Mouse (Mus musculus): ENCODE measurements around the gene Arhgef38.
A peak's percentile ranks its signal among the peaks of the same experiment; 100 is the strongest.

Arhgef38 gene

DNA sequence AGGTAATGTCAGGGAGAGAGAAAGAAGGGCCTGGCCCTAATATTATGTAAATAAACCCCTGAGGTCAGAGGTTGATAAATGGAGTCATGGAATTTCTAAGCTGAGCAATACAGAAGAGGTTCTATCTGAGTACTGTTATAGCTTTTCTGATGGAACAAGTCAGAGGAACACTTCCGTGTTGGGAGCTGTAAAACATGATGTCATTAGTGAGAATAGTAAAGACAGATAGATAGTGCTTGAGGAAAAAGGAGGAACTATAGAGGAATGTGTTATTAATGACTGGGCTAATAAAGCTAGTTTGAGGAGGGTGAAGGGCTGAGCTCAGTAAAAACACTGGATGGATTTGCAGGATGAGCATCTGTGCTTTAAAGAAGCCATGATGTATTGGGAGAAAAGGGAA, 140.4 kb downstream of the Arhgef38 start:
- TF ChIP-seq POU5F1 (IDR thresholded peaks at IDR 0.05; ENCODE audit: borderline replicate concordance, low read length): no peak
- Histone ChIP-seq H3K4me1 (replicated peaks; ENCODE audit: low read depth, low read length) (peaks cover 18% of the 10 kb centered on the region), H3K36me3 (ENCODE audit: insufficient read depth, low read length) (peaks cover 21% of the 10 kb centered on the region), H3K4me3 (replicated peaks; ENCODE audit: low read length) (no peak overlapping the region), H3K9me3 (ENCODE audit: low read length) (no peaks in the 10 kb centered on the region), H3K27me3 (ENCODE audit: insufficient read depth, low read length) (no peaks in the 10 kb centered on the region)

DNA sequence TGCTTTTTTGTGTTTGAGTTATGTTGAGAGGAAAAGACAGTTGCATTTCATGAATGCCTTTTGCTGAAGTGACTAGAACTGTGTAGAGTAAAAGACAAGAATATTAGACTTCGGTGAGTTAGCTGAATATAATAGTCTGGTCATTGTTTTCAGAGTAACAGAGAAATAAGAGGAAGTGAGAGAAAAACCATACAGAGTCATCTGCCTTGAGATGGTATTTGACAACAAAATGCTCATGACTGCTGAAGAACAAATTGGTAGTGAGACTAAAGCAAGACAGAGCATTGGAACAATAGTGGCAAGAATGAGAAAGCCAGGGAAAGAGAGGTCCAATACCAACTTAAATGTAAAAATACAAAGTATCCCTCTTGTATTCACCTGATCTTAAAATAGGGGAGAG, 141.8 kb downstream of the Arhgef38 start:
- Histone ChIP-seq H3K4me1 (replicated peaks; ENCODE audit: low read depth, low read length) (peaks cover 23% of the 10 kb centered on the region), H3K4me3 (replicated peaks; ENCODE audit: low read length) (peak overlapping the region; percentile 94), H3K9me3 (ENCODE audit: low read length) (no peaks in the 10 kb centered on the region), H3K27me3 (ENCODE audit: insufficient read depth, low read length) (no peaks in the 10 kb centered on the region), H3K36me3 (ENCODE audit: insufficient read depth, low read length) (peaks cover 8% of the 10 kb centered on the region)
- TF ChIP-seq CTCF (conservative IDR thresholded peaks at IDR 0.05; ENCODE audit: low read length) (no peak), POU5F1 (IDR thresholded peaks at IDR 0.05; ENCODE audit: borderline replicate concordance, low read length) (no peak), NANOG (IDR thresholded peaks at IDR 0.05; ENCODE audit: borderline replicate concordance, low read length) (no peak)

DNA sequence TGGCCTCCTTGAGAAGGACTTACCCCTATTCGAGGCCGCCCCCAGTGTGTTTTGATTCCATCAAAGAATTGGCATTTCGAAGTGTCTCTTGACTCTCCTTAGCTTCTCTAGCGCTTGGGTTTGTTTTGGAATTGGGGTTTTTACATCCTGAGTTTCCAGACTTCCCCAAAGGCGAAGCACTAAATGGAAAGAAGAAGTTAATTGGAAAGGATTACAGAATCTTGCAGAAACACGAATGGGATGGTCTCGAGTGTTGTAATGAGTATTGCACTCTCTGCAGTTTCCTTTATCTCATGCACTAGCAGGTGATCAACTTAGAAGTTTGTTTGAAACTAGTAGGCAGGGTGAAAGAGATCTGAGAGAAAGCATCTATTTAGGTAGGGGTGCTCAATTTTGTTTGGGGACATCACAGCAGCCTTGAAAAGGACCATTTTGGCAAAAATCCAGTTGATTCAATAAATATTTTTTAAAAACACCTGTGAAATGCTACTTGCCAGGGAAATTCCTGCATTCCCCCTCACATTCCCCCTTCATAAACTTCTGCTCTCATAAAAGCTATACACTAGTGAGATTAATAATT, 142.4 kb downstream of the Arhgef38 start:
- H3K4me1 ChIP-seq (replicated peaks; ENCODE audit: low read depth, low read length): peaks cover 23% of the 10 kb centered on the region
- H3K36me3 ChIP-seq (ENCODE audit: insufficient read depth, low read length): peaks cover 6% of the 10 kb centered on the region; the same call in 1 of the 2 replicates
- peak overlapping the region; percentile 94 for H3K4me3 ChIP-seq (replicated peaks; ENCODE audit: low read length)
- no peaks in the 10 kb centered on the region for H3K27me3 ChIP-seq (ENCODE audit: insufficient read depth, low read length)
- H3K9me3 ChIP-seq (ENCODE audit: low read length): no peaks in the 10 kb centered on the region
- TF ChIP-seq POU5F1 (IDR thresholded peaks at IDR 0.05; ENCODE audit: borderline replicate concordance, low read length): no peak
- no peak for TF ChIP-seq NANOG (IDR thresholded peaks at IDR 0.05; ENCODE audit: borderline replicate concordance, low read length)
- TF ChIP-seq CTCF (conservative IDR thresholded peaks at IDR 0.05; ENCODE audit: low read length): no peak

DNA sequence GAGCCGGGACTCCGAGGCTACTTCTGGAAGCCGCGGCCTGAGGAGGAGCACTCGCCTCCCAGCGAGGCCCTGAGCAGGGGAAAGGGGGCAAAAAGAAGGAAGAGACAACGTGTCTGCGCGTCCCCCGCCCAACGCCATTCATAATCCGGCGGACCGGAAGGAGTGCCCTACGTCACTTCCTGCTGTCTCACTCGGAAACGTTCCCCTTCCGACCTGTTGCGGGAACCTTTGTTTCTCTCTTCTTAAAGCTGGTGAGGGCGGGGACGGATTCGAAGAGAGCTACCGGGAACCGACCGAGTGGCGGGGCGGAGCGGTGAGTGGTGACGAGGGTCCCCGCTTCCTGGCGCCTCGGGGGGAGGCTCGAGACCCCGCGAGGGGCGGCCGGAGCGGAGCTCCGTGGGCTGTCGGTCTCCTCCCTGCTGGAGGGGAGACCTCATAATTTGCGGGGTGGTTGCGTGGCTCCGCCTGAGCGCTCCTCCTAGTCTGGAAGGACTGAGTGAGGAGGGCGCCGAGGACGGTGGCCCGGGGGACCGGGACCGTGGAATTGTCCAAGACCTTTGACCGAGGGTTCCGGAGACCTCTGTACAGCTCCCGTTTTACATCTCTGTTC, 143.0 kb downstream of the Arhgef38 start, which contains the start of the genes Ints12 and Gstcd:
Ints12 (plus strand) TSS at position 177 of the 610 bp plus-strand sequence.
Gstcd (minus strand) TSS at position 370 of the 610 bp plus-strand sequence.
- H3K4me3 ChIP-seq (replicated peaks; ENCODE audit: low read length): peak within 1 kb of the TSS; percentile 94
- H3K9me3 ChIP-seq (ENCODE audit: low read length): no peaks in the 10 kb centered on the region
- no peaks in the 10 kb centered on the region for H3K27me3 ChIP-seq (ENCODE audit: insufficient read depth, low read length)
- peaks cover 2% of the 10 kb centered on the region; the same call in 1 of the 2 replicates for H3K36me3 ChIP-seq (ENCODE audit: insufficient read depth, low read length)
- peaks cover 23% of the 10 kb centered on the region for H3K4me1 ChIP-seq (replicated peaks; ENCODE audit: low read depth, low read length)
- TF ChIP-seq POU5F1 (IDR thresholded peaks at IDR 0.05; ENCODE audit: borderline replicate concordance, low read length): peak; percentile 37; the same call in 1 of the 2 replicates
- TF ChIP-seq NANOG (IDR thresholded peaks at IDR 0.05; ENCODE audit: borderline replicate concordance, low read length): no peak
- TF ChIP-seq CTCF (conservative IDR thresholded peaks at IDR 0.05; ENCODE audit: low read length): no peak

DNA sequence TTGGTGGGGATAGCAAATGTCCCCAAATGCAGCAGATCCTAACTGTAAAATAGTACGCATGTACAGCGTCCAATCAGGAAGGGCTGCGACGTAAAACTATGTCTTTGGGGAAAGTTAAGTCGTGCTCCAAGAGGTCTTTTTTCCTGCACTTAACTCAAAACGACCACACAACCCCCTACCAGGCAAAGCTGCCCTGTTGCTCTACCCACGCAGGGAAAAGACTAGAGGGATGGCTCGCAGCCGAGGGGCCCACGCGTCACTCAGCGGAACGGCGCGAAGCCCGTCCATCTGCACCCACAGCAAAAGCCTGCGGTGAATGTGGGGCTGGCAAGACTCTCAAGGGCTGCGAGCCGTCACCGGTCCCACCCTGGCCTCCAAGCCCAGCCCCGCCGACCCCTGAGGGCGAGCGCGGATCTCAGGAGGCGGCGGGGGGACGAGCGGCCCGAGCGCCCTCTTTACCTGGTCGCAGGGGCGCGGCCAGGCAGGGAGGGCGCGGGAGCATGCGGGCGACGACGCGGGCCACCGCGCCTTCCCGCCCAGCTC, 143.6 kb downstream of the Arhgef38 start:
- Histone ChIP-seq H3K36me3 (ENCODE audit: insufficient read depth, low read length) (no peaks in the 10 kb centered on the region), H3K4me1 (replicated peaks; ENCODE audit: low read depth, low read length) (peaks cover 23% of the 10 kb centered on the region)

DNA sequence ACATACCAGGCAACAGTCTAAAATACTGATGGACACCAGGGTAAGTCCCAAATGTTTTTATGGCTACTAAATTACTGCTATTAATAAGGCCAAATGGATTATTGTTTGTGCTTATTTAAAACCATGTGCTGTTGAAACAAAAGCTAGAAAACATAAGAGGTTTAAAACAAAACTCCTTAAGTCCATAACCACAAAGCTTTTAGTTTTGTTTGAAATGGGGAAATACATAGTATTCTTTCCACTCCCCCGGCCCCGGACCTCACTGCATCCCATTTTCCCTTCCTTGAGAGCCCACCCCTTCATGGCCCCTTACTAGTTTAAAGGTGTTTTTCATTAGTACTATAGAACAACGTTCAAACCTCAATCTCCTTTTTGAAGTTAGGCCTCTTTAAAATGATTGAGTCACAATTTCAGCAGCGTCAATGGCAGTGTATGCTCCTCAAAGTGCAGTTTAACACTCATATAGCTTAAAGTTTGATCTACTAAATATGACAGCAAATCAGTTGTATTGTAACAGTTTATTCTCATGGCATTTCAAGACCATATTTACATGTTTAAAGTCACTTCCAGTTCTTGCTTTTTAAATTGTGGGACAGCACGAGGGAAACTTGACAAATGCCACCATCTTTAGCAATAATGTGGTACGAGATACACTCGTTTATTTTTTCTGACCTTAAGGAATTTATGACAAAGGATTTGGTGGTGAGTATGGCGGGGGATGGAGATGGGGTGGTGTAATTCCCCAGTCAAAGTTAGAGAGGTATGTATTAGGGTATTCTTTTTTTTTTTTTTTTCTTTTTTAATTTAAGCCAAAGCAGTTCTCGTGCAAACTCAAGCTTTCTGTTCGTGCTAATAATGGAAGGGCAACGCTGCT, 144.3 kb downstream of the Arhgef38 start:
- Histone ChIP-seq H3K4me1 (replicated peaks; ENCODE audit: low read depth, low read length) (peaks cover 23% of the 10 kb centered on the region), H3K36me3 (ENCODE audit: insufficient read depth, low read length) (no peaks in the 10 kb centered on the region), H3K4me3 (replicated peaks; ENCODE audit: low read length) (peak overlapping the region; percentile 94), H3K27me3 (ENCODE audit: insufficient read depth, low read length) (no peaks in the 10 kb centered on the region), H3K9me3 (ENCODE audit: low read length) (no peaks in the 10 kb centered on the region)
- TF ChIP-seq POU5F1 (IDR thresholded peaks at IDR 0.05; ENCODE audit: borderline replicate concordance, low read length) (no peak), CTCF (conservative IDR thresholded peaks at IDR 0.05; ENCODE audit: low read length) (no peak), NANOG (IDR thresholded peaks at IDR 0.05; ENCODE audit: borderline replicate concordance, low read length) (no peak)

More for the DNA sequence above, 143.6 kb downstream of the Arhgef38 start:
- Histone ChIP-seq H3K9me3 (ENCODE audit: low read length) (no peaks in the 10 kb centered on the region), H3K27me3 (ENCODE audit: insufficient read depth, low read length) (no peaks in the 10 kb centered on the region), H3K4me3 (replicated peaks; ENCODE audit: low read length) (peak overlapping the region; percentile 94)
- TF ChIP-seq POU5F1 (IDR thresholded peaks at IDR 0.05; ENCODE audit: borderline replicate concordance, low read length) (no peak), NANOG (IDR thresholded peaks at IDR 0.05; ENCODE audit: borderline replicate concordance, low read length) (no peak), CTCF (conservative IDR thresholded peaks at IDR 0.05; ENCODE audit: low read length) (no peak)

DNA sequence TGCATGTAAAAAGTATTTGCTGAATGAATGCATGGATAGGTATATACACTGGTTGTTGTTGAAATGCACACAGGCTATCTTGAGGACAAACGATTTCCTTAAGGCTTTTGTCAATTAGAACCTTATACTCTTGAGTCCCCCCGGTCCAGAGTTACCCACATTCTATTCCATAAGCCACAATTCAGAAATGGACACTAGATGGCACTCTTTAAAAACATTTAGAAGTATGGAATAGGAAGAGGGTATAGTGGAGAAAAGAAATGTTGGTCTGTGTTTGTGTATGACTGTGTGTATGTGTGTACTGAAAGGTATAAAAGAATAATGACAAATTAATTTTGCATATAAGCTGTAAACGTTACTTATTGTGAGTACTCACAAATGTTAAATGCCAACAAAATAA, 148.9 kb downstream of the Arhgef38 start:
- Histone ChIP-seq H3K4me1 (replicated peaks; ENCODE audit: low read depth, low read length) (peaks cover 30% of the 10 kb centered on the region), H3K36me3 (ENCODE audit: insufficient read depth, low read length) (peaks cover 41% of the 10 kb centered on the region), H3K4me3 (replicated peaks; ENCODE audit: low read length) (no peak overlapping the region), H3K9me3 (ENCODE audit: low read length) (no peaks in the 10 kb centered on the region), H3K27me3 (ENCODE audit: insufficient read depth, low read length) (no peaks in the 10 kb centered on the region)
- no peak for TF ChIP-seq NANOG (IDR thresholded peaks at IDR 0.05; ENCODE audit: borderline replicate concordance, low read length)
- TF ChIP-seq CTCF (conservative IDR thresholded peaks at IDR 0.05; ENCODE audit: low read length): peak; percentile 25
- no peak for TF ChIP-seq POU5F1 (IDR thresholded peaks at IDR 0.05; ENCODE audit: borderline replicate concordance, low read length)

DNA sequence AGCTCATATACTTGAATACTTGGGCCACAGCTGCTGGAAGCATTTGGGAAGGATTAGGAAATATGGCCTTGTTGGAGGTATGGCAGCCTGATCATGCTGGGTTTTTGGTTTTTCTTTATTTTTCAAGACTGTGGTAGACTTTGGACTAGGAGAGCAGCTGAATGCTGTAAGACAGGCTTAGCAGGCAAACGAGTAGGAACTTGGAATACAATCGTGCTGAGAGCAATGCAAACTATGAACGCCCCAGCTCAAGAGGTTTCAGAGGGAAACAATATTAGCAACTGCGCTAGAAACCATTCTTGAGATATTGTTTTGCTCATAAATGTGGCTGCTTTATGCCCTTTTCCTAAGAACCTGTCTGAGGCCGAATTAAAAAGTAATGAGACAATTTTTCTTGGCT, 152.0 kb downstream of the Arhgef38 start:
- no peak for TF ChIP-seq CTCF (conservative IDR thresholded peaks at IDR 0.05; ENCODE audit: low read length)
- TF ChIP-seq NANOG (IDR thresholded peaks at IDR 0.05; ENCODE audit: borderline replicate concordance, low read length): no peak
- no peak for TF ChIP-seq POU5F1 (IDR thresholded peaks at IDR 0.05; ENCODE audit: borderline replicate concordance, low read length)
- H3K9me3 ChIP-seq (ENCODE audit: low read length): no peaks in the 10 kb centered on the region

More for the DNA sequence above, 152.0 kb downstream of the Arhgef38 start:
- no peaks in the 10 kb centered on the region for H3K27me3 ChIP-seq (ENCODE audit: insufficient read depth, low read length)
- peaks cover 14% of the 10 kb centered on the region for H3K4me1 ChIP-seq (replicated peaks; ENCODE audit: low read depth, low read length)
- no peak overlapping the region for H3K4me3 ChIP-seq (replicated peaks; ENCODE audit: low read length)
- H3K36me3 ChIP-seq (ENCODE audit: insufficient read depth, low read length): peaks cover 67% of the 10 kb centered on the region
